Mouse (Mus musculus) embryonic facial prominence, embryonic 15.5 days (tissue): Measurements from ENCODE around the gene Barhl2. TPM values are rescaled to one million over a fixed set of nuclear protein-coding genes. Genes with fewer than 3 reads are reported as not detected.

Experiments used
- ATAC-seq: fragments of 200-750 bp; cut with Nextera tagmentation; 2 replicates; pipeline ENCODE4 v1.8.0; 2017; ENCODE audit warnings: low read depth, moderate TSS enrichment; ENCODE audit not compliant: insufficient number of reproducible peaks, low FRiP score, low TSS enrichment
- H3K27ac ChIP-seq: fragments of 300-500 bp; sonication (generic); replicated peaks from 2 replicates; pipeline ENCODE4 v1.5.1; 2015; ENCODE audit warnings: mild to moderate bottlenecking, inconsistent platforms
- H3K27me3 ChIP-seq: fragments of 300-500 bp; sonication (generic); 2 replicates; pipeline ENCODE4 v1.6.1; 2015; ENCODE audit warnings: inconsistent platforms
- H3K36me3 ChIP-seq: fragments of 300-500 bp; sonication (generic); 2 replicates; pipeline ENCODE4 v1.6.1; 2015; ENCODE audit warnings: mild to moderate bottlenecking, inconsistent platforms
- H3K4me1 ChIP-seq: fragments of 300-500 bp; sonication (generic); 2 replicates; pipeline ENCODE4 v1.6.1; 2015; ENCODE audit warnings: inconsistent platforms
- H3K4me2 ChIP-seq: fragments of 300-500 bp; sonication (generic); replicated peaks from 2 replicates; pipeline ENCODE4 v1.6.1; 2015; ENCODE audit warnings: mild to moderate bottlenecking, inconsistent platforms
- H3K4me3 ChIP-seq: fragments of 300-500 bp; sonication (generic); replicated peaks from 2 replicates; pipeline ENCODE4 v1.5.1; 2015; ENCODE audit warnings: mild to moderate bottlenecking, inconsistent platforms
- H3K9ac ChIP-seq: fragments of 300-500 bp; sonication (generic); 2 replicates; pipeline ENCODE4 v1.6.1; 2015; ENCODE audit warnings: inconsistent platforms
- H3K9me3 ChIP-seq: fragments of 300-500 bp; sonication (generic); replicated peaks from 2 replicates; pipeline ENCODE4 v1.6.1; 2016; ENCODE audit warnings: inconsistent platforms
- WGBS: fragments of 180-500 bp; shearing (Covaris S2); methylation state at CpG from one replicate; pipeline ENCODE4 v1.1.7; 2015; 5-methylcytosine and 5-hydroxymethylcytosine counted together
- polyA plus RNA-seq: library from polyadenylated mRNA; unstranded; fragments of >200 nt; fragmentation: Nextera tagmentation; extraction: Ambion mirVana; gene quantifications from 2 replicates; pipeline ENCODE4 v1.2.1, GENCODE M21; 2015

Barhl2 gene
- polyA plus RNA-seq, 1 experiment from 2014 or later, result not detected

DNA sequence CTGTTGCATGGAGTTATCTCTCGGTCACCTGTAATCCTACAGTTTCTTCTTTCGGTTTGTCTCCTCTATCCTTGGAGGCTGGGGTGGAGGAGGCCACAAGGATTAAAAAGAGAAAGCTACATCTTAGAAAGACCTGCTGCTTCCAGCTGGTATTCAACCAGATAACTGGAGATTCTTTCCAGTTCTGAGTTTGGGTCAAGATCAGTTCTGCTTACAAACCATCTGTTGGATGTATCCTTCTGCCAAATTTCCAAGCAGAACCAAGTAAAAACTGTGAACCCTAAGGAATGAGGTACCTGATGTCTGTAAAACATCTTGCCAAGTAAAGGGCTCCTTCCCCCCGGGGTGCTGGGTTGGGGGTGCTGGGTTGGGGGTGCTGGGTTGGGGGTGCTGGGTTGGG lies 12.3 kb downstream of the Barhl2 start:
- WGBS, result 85% methylated on average over 3 of the region's 3 CpGs
- no peak overlapping the region for H3K4me2 ChIP-seq
- no peak overlapping the region for H3K4me3 ChIP-seq
- no peak for ATAC-seq
- no peaks in the 10 kb centered on the region for H3K9me3 ChIP-seq
- H3K9ac ChIP-seq, result no peak overlapping the region
- no peak overlapping the region for H3K27ac ChIP-seq
- no peaks in the 10 kb centered on the region for H3K4me1 ChIP-seq
- H3K36me3 ChIP-seq, result no peaks in the 10 kb centered on the region
- peaks cover 68% of the 10 kb centered on the region for H3K27me3 ChIP-seq

DNA sequence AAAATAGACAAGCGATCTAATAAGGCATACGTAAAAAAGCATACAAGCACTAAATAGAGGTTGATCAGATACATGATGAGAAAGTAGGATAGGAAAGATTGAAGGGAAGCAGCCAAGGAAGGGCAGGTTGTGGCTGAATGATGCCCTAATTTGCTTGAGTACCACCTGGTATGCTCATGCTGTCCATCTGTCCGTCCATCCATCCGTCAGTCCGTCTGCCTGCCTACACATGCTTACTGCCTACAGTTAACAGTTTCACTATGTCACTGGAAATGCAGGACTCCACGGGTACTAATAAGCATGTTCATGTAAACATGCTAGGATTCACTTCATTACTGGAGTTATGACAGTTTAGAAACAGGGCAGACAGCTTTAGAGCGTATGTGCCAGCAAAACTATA lies 19.1 kb downstream of the Barhl2 start:
- Histone ChIP-seq H3K4me1 (no peaks in the 10 kb centered on the region), H3K9ac (no peak overlapping the region), H3K27me3 (peaks cover 5% of the 10 kb centered on the region), H3K4me2 (no peak overlapping the region), H3K9me3 (no peaks in the 10 kb centered on the region), H3K36me3 (no peaks in the 10 kb centered on the region), H3K27ac (no peak overlapping the region), H3K4me3 (no peak overlapping the region)
- 86% methylated on average over 7 of the region's 7 CpGs for WGBS
- ATAC-seq, result no peak

DNA sequence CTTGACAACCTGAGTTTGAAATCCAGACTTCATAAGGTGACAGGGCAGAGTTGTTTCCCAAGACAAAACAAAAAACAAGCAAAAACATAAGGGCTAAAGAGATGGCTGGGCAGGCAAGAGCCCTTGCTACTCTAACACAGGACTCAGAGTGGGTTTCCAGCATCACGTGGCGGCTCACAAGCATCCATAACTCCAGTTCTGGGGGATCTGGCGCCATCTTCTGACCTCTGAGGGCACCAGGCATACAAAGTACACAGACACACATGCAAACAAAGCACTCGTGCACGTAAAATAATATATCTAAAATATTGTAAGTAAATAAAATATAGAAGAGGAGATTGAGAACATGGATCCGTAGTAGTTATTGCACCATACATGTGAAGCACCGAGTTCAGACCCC lies 31.9 kb downstream of the Barhl2 start:
- Histone ChIP-seq H3K27me3 (no peaks in the 10 kb centered on the region), H3K4me3 (no peak overlapping the region), H3K9me3 (no peaks in the 10 kb centered on the region), H3K36me3 (no peaks in the 10 kb centered on the region), H3K4me1 (no peaks in the 10 kb centered on the region), H3K9ac (no peak overlapping the region), H3K4me2 (no peak overlapping the region), H3K27ac (no peak overlapping the region)
- 75% methylated on average over 7 of the region's 7 CpGs for WGBS
- no peak for ATAC-seq

DNA sequence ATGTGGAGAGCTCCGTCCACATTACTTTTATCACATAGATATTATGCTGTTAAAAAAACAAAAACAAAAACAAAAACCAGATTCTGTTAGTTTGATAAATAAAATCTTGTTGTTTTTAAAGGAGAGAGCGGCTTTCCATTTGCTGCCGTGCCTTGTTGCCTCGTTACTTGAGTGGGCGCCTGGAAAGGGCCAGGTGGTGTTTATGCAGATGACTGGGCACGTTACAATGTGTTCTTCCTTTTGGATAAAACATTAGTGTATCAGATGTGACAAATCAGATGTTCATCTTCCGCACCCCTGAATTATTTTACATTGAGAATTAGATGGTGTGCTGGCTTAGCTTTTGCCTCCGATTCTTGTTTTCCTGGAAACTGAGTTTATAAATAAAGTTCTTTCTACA lies 37.1 kb downstream of the Barhl2 start:
- ATAC-seq, result no peak
- no peaks in the 10 kb centered on the region for H3K9me3 ChIP-seq
- H3K27me3 ChIP-seq, result no peaks in the 10 kb centered on the region
- no peak overlapping the region for H3K4me3 ChIP-seq
- 82% methylated on average over 8 of the region's 8 CpGs for WGBS
- H3K27ac ChIP-seq, result no peak overlapping the region
- H3K4me2 ChIP-seq, result no peak overlapping the region
- no peaks in the 10 kb centered on the region for H3K36me3 ChIP-seq
- H3K4me1 ChIP-seq, result no peaks in the 10 kb centered on the region
- no peak overlapping the region for H3K9ac ChIP-seq

DNA sequence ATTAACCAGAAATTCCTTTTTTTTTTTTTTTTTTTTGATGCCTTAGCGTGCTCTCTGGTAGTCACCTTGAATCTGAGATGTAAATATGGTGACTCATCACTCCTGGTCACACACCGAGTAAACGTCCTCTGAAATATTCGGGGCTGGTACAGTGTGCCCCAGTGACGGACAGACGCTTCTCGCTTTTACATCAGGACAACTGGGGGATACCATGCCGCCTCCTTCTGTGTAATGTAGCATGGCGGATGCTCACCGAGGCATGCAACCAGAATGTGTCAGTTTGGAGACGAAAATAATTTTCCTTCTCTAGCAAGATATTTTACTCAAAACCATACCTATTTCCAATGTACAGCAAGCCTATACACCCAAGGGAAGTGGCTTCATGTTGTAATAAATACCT lies 37.6 kb downstream of the Barhl2 start:
- 84% methylated on average over 11 of the region's 11 CpGs for WGBS
- Histone ChIP-seq H3K4me3 (no peak overlapping the region), H3K9me3 (no peaks in the 10 kb centered on the region), H3K27ac (no peak overlapping the region), H3K36me3 (no peaks in the 10 kb centered on the region), H3K4me2 (no peak overlapping the region), H3K9ac (no peak overlapping the region), H3K4me1 (no peaks in the 10 kb centered on the region), H3K27me3 (no peaks in the 10 kb centered on the region)
- no peak for ATAC-seq

DNA sequence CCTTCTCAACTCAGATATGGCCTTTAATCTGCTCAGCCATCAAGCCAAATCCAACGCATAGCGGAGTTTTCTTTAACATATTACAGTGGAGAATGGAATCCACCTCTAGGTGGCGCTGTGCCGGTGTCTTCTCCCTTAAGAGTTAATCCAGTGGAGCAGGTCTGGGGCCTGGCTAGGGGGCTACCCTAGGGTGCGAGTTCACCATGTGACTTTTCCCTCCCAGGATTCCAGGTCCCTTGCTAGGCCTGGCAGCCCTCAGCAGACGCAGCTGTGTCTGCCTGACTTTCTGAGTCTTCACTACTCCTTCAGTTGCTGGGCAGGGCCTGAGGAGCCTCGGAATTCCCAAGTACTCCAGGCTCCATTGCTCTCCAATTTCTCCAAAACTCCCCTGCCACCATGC lies 40.8 kb downstream of the Barhl2 start:
- H3K4me1 ChIP-seq, result no peaks in the 10 kb centered on the region
- no peak overlapping the region for H3K27ac ChIP-seq
- no peaks in the 10 kb centered on the region for H3K9me3 ChIP-seq
- H3K4me3 ChIP-seq, result no peak overlapping the region
- no peak for ATAC-seq
- H3K36me3 ChIP-seq, result no peaks in the 10 kb centered on the region
- H3K9ac ChIP-seq, result no peak overlapping the region
- 32% methylated on average over 7 of the region's 7 CpGs for WGBS
- H3K4me2 ChIP-seq, result no peak overlapping the region
- H3K27me3 ChIP-seq, result no peaks in the 10 kb centered on the region

DNA sequence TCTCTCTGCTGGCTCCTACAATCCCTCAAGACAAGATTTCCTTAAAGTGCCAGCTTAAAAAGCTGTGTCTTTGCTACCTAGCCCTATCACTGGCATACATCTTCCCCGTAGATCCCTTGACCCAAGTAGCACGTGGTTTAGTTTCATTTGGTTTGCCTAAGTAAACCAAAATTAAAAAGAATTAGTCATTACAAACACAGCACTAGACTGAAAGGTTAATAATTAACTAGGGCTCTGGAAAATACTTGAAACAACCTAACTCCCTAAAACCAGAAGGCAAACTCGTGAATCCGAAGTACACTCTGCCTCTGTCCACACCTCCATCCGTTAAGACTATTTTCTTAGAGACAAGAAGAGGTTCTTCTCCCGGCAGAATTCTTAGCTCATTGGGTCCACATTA lies 41.4 kb downstream of the Barhl2 start:
- H3K27ac ChIP-seq, result no peak overlapping the region
- H3K4me3 ChIP-seq, result no peak overlapping the region
- H3K36me3 ChIP-seq, result no peaks in the 10 kb centered on the region
- H3K9me3 ChIP-seq, result no peaks in the 10 kb centered on the region
- WGBS, result 72% methylated on average over 6 of the region's 6 CpGs
- H3K9ac ChIP-seq, result no peak overlapping the region
- no peaks in the 10 kb centered on the region for H3K27me3 ChIP-seq
- H3K4me2 ChIP-seq, result no peak overlapping the region
- H3K4me1 ChIP-seq, result no peaks in the 10 kb centered on the region
- ATAC-seq, result no peak

DNA sequence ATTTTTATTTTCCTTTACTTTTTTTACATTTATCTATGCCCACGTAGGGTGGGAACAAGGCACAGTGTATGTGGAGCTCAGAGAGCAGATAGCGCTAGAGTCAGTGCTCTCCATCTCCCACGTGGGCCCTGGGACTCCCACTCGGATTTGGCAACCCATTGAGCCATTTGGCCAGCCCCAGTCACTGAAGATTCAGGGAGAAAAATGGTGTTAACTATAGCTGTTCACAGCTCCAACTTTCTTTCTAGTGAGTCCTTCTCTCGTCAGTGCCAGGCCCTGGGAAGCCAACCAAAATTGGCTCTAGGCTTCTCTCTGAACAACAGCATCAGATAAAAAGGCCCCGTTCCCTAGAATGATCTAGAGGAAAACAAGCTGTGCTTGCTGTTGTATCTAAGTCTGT lies 42.2 kb downstream of the Barhl2 start:
- Histone ChIP-seq H3K27me3 (no peaks in the 10 kb centered on the region), H3K27ac (no peak overlapping the region), H3K36me3 (no peaks in the 10 kb centered on the region), H3K9ac (no peak overlapping the region), H3K4me3 (no peak overlapping the region), H3K4me2 (no peak overlapping the region), H3K9me3 (no peaks in the 10 kb centered on the region), H3K4me1 (no peaks in the 10 kb centered on the region)
- 83% methylated on average over 6 of the region's 6 CpGs for WGBS
- no peak for ATAC-seq

DNA sequence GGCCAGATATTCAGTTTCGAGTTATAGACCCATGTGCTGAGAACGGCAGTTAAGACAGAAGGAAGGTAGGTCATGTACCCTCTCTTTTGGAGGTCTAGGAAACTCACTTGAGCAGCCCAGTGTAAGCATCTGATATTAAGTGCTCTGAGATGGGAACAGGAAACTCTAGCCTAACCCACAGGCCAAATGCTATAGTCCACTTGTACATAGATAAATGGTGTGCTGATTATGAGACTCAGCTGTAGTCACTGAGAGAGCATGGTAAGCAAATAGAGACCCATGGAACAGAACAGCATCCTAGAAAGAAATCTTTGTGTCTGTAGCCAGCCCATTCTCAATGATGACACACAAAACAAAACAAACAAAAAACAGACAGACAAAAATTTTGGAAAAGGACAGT lies 55.2 kb downstream of the Barhl2 start:
- no peaks in the 10 kb centered on the region for H3K4me1 ChIP-seq
- no peak overlapping the region for H3K4me3 ChIP-seq
- no peaks in the 10 kb centered on the region for H3K9me3 ChIP-seq
- WGBS, result 77% methylated on average over 2 of the region's 2 CpGs
- H3K36me3 ChIP-seq, result no peaks in the 10 kb centered on the region
- H3K4me2 ChIP-seq, result no peak overlapping the region
- H3K27ac ChIP-seq, result no peak overlapping the region
- H3K27me3 ChIP-seq, result no peaks in the 10 kb centered on the region
- H3K9ac ChIP-seq, result no peak overlapping the region
- no peak for ATAC-seq

Other genes with a start within 250 kb of the Barhl2 start
- not detected in 2 replicates for gene Gm17304, start 150.9 kb upstream of the Barhl2 start, polyA plus RNA-seq
- gene Zfp644, start 239.1 kb upstream of the Barhl2 start, polyA plus RNA-seq, result 57.1 and 66.6 TPM in 2 replicates